Mouse (Mus musculus): Measurements from ENCODE around the gene Tgfbr3.

DNA sequence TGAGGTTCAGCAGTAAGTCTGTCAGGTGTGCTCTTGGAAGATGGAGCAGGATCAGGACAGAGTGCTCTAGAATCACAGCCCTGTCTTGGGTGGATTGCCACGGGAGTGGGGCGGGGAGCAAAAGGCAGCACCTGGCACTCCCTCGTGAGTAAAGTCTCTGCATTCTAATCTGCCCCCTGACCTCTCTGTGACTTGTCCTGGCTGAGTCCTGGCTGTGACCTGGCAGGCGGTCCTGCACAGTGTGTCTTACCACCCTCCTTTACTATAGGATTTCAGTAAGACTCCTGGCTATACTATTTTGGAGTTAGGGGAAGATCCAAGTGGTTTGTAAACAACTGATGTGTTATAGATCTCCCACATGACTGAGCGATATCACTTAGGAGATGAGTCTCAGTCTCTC lies 199.5 kb downstream of the Tgfbr3 start:
- no peak for TF ChIP-seq TCF12 (IDR thresholded peaks at IDR 0.05; ENCODE audit: insufficient read depth, poor library complexity, severe bottlenecking)
- no peak for TF ChIP-seq E2F4 (IDR thresholded peaks at IDR 0.05; ENCODE audit: insufficient read depth)
- TF ChIP-seq USF1 (IDR thresholded peaks at IDR 0.05; ENCODE audit: low read depth), result no peak

All from myocyte (in vitro differentiated cells).